Mouse (Mus musculus): ENCODE measurements around the gene Nsun7.

Nsun7 gene

GRCm38 (mm10) chr5:66337025-66337968, 77.6 kb downstream of the Nsun7 start:
- no peak for DNase-seq (ENCODE audit: low spot score)

- no peak for DNase-seq (ENCODE audit: low spot score)
These were observed 78.3 kb downstream of the Nsun7 start for GRCm38 (mm10) chr5:66337969-66338345.

DNA sequence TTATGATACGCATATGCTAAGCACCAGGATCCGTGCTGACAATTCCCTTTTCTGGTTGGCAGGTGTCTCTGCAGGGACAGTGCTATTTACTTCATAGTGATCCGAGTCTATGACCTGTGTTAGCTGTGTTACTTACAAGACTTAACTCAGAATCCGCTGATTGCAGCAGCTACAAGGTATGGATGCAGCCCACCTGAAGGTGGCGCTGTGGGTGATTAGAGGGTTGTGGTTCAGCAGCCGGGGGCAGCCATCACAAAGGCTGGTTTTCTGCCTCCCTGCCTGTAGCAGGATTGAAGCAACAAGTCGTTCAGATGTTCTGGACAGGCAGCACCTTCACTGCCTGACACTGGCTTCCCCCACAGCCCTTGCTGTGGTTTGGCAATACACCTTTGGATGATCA, 78.9 kb downstream of the Nsun7 start:
- DNase-seq (ENCODE audit: low spot score), result no peak

DNA sequence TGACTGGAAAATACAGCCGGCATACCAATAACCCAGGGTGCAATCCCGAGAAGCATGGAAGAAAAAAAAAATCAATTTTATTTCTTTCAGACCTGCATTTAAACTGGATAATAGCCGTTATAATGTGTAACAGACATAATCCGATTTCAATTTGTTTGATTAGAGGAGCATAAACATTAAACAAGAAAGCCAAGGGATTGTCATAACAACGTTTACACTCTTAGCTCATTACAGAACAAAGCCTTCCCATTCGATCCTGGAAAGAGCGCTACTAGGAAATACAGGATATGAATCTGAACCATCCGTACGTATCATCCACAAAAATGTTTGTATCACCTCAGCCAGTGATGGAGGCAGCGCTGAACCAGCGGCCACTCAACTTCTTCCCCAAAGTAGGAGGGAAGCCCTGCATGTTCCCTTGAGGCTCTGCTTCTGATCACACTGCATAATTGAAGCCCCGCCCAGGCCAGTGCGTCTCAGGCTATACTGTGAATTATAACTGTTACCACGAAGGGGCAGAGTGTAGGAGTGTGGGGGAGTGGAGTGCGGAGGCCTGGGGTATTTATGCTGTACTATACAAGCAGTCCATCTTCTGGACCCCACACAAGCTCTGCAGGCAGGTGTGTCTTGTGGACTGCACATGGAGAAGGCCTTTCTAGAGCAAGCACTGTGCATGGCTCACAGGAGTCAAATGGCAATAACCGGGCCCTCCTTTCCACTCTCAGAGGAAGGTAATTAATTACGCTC, 80.8 kb downstream of the Nsun7 start:
- DNase-seq (ENCODE audit: low spot score), result no peak

GRCm38 (mm10) chr5:66341848-66342247, 82.2 kb downstream of the Nsun7 start:
- DNase-seq (ENCODE audit: low spot score), result no peak

DNA sequence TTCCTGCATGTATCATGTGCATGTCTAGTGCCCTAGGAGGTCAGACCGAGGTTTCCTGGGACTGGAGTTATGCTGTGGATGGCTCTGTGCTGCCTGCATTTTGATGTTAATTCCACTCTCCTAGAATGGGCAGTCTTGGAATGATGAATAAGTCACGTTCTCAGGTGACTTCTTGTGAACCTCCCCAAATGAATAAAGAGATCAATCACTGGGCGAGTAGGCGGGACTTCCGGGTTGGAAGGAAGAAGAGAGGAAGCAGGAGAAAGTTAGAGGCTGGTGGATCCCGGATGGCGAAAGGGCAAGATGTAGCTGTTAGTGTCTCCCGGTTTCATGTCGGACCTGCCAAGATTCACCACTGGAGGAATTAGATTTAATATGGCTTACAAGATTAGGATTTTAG, 82.6 kb downstream of the Nsun7 start:
- no peak for DNase-seq (ENCODE audit: low spot score)

- DNase-seq (ENCODE audit: low spot score), result no peak
These were observed 84.5 kb downstream of the Nsun7 start for GRCm38 (mm10) chr5:66344182-66344581.

- DNase-seq (ENCODE audit: low spot score), result no peak
These were observed 85.4 kb downstream of the Nsun7 start for GRCm38 (mm10) chr5:66345140-66345539.

DNA sequence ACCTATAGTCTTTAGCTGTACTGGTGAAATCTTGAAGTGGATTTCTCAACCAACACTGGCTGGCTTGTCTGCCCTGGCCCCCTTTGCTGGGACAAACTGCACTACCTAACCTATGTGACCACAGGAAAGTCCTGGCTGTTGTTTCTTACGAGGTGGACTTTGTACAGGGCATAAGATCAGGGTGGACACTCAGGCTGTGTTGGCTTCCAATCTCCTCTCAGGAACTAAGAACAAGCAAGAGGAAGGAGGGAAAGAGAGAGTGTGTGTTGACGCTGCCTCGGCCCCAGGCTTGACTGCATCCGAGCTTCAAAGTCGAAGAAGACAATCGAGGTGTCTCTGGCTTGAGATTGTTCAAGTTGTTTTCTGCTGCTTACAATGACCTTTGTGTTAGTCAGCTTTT, 87.1 kb downstream of the Nsun7 start:
- no peak for DNase-seq (ENCODE audit: low spot score)

All from layer of hippocampus, adult 9-10 months (tissue).